Mouse (Mus musculus): ENCODE data around the gene Serinc5.
A peak's percentile ranks its signal among the peaks of the same experiment; 100 is the strongest.

Gene Serinc5

GRCm38 (mm10) chr13:92616459-92616858, 5.6 kb downstream of the Serinc5 start:
- no peak for DNase-seq

GRCm38 (mm10) chr13:92626196-92626595, 15.3 kb downstream of the Serinc5 start:
- no peak for DNase-seq

DNA sequence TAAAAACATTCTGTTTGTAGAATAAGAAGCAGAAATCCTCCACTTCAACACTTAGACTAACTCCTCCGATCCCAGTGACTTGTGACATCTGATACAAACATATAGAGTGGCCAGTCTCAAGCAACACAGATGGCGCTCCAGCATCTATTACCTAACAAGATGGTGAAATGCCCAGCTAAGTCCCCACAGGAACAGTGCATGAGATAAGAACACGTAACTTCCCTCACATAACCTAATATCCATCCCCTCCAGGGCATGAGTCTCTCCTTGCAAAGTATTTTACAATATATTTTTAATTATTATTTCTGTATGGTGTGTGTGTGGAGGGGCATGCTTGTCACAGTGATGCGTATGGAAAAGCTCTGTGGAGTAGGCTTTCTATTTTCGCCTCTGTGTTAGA, 15.8 kb downstream of the Serinc5 start:
- DNase-seq = no peak

- no peak for DNase-seq
These were observed 18.6 kb downstream of the Serinc5 start for GRCm38 (mm10) chr13:92629509-92629908.

GRCm38 (mm10) chr13:92631450-92631849, 20.6 kb downstream of the Serinc5 start:
- no peak for DNase-seq

DNA sequence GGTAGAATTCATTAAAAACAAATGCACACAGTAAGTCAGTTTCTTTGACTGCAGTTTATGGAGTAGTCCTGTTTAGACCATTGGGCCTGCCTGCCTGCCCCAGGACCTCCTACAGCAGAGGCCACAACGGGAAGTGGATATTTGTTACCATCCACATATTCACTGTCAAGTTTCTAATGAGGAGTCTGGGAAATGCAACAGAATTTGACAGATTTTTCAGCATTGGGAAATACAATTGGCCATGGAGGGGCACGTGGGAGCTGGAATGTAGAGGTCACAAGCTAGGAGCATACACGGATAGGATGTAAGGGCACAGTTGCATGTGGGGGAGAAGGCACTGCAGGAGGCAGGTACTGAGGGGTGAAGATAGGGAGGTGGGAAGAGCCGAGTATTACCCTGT, 21.7 kb downstream of the Serinc5 start:
- DNase-seq = no peak

- no peak for DNase-seq
These were observed 24.1 kb downstream of the Serinc5 start for GRCm38 (mm10) chr13:92635040-92635439.

- DNase-seq = no peak
These were observed 25.5 kb downstream of the Serinc5 start for GRCm38 (mm10) chr13:92636226-92636909.

DNA sequence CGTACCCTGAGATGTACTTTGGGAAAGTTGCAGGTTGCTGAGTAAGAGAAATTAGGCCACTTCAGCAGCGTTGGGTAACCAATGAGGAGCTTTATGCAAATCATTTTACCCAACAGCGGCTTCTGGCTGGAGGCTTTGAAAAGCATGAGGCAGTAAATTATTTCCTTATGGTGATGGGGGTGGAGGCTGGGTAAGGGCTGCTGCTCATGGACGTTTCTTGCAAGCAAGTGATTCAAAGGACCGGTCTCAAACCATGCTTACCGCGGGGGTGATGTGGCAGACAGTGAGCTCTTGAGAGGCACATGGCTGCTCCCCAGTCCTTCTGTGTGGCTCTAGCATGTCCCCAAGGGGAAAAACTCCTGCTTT, 26.0 kb downstream of the Serinc5 start:
- no peak for DNase-seq

DNA sequence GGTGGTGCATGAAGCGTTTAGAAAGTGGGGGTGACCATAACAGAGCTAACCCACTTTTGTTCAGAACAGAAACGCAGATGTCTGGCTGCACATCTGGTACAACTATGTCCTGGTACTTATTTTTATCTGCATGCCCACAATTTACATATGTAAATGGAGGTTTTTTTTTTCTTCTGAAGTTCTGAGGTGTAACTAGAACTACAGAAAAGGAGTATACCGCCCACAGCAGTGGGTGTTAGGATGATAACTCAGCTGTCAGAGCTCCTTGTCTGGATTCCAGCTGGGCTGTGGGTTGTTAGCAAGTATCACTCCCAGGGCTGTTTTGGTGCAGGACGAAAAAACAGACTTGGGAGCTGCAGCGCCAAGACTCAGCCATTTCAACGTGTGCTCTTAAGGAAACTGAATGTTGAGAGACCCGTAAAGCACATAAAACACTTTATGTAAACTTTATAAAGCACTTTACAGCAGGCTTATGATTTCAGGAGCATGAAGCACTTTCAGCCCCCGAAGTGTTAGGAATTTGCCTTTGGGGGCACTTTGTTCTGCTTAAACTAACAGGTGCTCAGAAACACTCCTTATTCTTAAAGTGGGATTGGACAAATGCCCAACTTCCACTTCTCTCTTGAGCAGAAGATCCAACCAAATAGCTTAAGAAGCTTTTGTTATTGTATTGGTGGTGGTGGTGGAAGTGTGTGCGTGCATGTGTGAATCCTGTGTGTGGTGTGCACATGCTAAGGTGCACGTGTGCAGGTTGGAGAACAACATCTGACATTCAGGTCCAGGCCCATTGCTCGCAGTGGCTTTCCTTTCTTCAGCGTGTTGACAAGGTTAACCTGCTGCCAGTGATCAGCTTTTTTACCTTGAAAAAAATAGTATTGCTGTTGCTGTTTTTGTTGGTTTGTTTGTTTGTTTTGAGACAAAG, 28.5 kb downstream of the Serinc5 start:
- no peak for DNase-seq

GRCm38 (mm10) chr13:92644199-92644598, 33.3 kb downstream of the Serinc5 start:
- DNase-seq = no peak

DNA sequence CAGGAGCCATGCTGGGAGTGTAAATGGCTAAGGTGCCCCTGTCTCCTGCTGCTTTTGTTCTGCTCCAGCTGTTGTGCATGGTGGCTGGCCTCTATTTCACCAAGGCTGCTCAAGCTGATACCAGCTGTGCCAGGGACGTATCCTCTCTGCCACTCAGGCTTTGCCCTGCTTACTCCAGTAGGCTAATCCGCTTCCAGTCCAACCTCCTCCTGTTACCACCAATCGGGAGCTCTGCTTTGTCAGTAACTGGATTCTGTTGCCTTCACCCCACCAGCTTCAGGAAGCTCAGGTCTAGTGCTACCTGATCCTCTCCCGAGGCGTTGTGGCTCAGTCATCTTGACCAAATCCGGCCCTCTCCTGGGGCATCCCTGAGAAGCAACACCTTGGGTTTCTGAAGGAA, 33.9 kb downstream of the Serinc5 start:
- no peak for DNase-seq

DNA sequence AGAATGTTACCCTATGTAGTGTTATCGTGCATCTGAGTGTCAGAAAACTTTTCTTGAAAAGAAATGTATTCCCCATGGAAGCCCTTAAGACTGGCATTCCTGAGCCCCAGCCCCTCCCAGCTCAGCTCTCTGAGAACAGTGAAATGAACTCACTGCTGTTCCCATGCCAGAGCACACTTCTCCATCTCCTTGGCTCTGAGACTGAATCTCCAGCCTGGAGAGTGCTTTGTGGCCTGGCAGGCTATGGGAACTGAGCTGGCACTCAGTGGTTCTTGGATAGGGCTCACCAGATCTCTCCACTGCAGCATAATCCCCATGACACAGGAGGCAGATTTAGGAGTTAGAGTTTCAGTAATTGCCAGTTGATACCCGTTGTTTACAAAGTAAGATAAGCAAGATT, 36.8 kb downstream of the Serinc5 start:
- DNase-seq = peak; percentile 29

DNA sequence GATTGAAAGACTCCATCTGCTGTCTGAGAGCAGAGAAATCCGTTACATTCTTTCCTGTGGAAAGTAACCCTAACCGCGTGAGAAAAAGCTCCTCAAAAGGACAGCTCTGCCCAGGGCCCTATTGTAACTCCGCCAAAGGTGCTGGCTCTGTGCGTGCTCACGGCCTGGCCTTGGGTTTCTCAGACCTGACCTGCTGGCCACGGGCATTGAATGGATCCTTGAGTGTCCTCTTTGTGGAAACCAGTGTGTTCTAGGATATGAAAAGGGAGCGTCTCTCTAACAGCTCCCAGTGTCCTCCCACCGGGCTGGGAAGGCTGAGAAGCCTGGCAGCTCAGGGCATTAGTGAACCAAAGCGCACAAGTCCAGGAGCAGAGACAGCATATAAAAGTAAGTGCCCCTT, 38.2 kb downstream of the Serinc5 start:
- DNase-seq = no peak

DNA sequence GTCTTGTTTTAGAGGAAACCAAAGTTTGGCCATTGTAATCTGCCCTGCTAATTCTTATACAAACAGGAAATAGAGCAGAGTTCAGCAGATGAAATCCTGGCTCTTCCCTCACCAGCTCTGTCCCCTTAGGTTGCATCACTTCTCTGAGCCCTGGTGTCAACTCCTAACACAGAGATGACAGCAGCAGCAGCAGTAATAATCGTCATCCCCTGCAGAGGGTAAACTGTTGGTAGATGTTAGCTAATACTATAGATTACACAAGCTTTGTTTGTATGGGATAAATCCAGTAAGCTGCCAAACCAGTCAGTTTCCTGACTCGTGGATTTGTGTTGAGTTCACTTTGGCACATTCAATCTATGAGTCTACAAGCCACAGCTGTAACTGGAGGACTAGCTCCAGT, 40.1 kb downstream of the Serinc5 start:
- DNase-seq = no peak

DNA sequence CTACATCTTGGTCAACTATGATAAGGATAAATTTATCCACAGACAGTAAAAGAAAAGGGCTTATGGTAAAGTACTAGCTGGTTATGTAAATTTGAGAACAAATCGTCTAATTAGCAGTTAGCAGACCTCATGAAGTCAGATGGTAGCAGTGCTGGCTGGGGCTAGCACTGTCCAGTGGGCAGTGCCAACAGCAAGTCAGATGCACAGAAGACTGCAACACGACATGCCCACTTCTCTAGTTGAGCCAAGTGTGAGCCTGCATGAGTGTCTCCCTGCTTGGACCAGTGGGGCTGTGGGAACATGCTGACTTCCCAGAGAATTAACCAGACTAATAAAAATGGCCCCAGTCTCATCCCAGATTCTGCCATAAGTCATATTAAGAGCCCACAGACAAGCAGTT, 41.6 kb downstream of the Serinc5 start:
- DNase-seq = no peak

- no peak for DNase-seq
These were observed 42.4 kb downstream of the Serinc5 start for GRCm38 (mm10) chr13:92653283-92653682.

DNA sequence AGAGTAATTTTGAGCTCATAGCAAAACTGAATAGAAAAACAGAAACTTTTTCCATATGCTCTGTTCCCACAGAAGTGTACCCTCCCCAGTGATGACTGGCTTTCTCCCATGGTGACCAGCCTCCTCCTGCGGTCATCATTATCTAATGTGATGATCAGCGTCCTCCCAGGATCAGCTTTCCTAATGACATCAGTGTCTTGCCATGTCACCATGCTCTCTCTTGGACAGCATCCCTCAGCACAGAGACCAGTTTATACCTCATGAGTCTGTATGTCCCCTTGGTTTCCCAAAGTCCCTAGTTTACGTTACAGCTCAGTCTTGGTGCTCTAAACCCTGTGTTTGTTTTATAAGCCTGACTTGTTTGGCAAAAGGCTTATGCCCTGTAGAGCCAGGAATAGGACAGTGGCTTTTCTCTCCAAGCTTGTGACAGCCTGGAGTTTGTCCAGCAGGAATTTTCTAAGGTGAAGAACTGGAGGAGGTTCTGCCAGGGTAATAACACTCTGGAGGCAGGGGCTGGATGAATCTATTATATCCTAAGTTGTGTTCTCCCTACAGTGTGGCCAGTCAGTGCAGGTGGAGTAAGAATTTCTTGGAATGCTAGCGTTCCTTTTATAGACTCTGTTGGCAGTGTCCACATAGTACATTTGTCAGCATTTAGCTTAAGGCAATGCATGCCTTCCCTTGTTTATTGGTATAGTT, 46.1 kb downstream of the Serinc5 start:
- DNase-seq = peak; percentile 11

- DNase-seq = no peak
These were observed 48.7 kb downstream of the Serinc5 start for GRCm38 (mm10) chr13:92659611-92660010.

- DNase-seq = no peak
These were observed 51.8 kb downstream of the Serinc5 start for GRCm38 (mm10) chr13:92662555-92663286.

DNA sequence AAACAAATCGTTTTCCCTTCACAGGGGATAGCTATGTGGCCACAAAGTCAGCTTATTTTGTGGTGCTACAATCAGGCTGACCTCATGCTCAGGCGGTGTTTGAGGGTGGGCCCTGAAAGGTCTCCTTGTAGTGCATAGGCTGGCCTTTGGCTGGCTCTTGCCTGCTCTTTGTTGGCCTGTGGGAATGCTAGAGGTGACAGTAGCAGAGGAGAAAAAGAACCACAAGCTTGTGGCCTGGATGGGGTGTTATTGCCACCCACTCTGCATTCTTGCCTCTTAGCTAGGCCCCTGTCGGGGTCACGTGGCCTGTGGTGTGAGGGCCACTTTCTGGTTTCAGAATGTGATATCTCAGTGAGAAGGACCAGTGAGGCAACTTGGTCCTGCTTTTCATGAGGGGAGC, 54.1 kb downstream of the Serinc5 start:
- DNase-seq = no peak

DNA sequence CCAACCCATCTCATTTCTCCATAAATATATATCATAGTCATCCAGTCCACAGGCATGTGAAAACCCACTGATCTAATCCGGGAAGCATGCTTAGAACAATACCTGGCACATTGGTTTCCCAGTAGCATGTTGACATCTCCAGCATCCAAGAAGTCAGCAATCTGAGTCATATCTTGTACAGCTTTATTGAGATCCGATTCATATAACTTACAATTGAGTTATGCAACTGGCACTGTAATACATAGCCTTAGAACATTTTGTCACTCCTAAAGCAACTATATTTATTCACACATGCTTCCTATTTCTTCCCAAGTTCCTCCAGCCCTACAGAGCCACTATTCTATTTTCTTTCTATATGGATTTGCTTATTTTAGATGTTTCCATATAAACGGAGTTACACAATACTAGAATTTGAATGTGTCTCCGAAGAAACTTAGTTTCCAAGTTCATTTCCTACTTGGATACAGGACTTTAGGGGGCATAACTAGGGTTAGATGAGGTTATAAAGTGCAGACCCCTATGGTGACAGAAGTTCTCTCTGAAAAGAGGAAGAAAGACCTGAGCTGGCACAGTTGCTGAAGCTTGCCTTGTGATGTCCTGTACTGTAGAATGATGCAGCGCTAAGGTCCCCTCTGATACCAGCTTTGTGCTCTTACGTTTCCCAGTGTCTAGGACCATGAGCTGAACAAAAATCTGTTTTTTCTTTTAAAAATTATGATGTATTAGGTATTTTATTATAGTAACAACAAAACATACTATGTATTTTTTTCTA, 57.5 kb downstream of the Serinc5 start:
- DNase-seq = no peak
